Mouse (Mus musculus): Measurements from ENCODE around the gene Tmem88b. TPM values are rescaled to one million over a fixed set of nuclear protein-coding genes. Genes with fewer than 3 reads are reported as not detected.
"Not testable (repeated sequence)": the region's sequence is repeated elsewhere in the genome, so short reads cannot be mapped to it uniquely, and the experiment has no call there.

Tmem88b gene
- polyA plus RNA-seq, 1 experiment from 2014 or later = 1.2 TPM

- under 1% methylated on average over 60 of the region's 60 CpGs for WGBS
- Histone ChIP-seq H3K9me3 (replicated peaks) (no peaks in the 10 kb centered on the region), H3K27me3 (replicated peaks) (no peaks in the 10 kb centered on the region), H3K4me1 (peaks cover 30% of the 10 kb centered on the region), H3K36me3 (peaks cover 70% of the 10 kb centered on the region), H3K4me3 (replicated peaks) (peak within 1 kb of the TSS; percentile 93), H3K9ac (replicated peaks) (peak within 1 kb of the TSS; percentile 93), H3K4me2 (peak within 1 kb of the TSS; percentile 69), H3K27ac (replicated peaks) (peak within 1 kb of the TSS; percentile 90)
- ATAC-seq (ENCODE audit: low FRiP score) = peak; percentile 100
Observed at GRCm38 (mm10) chr4:155811929-155812664, 26.4 kb upstream of the Tmem88b start, which contains the start of gene Ccnl2. Gene Ccnl2, plus strand, starts transcription at chr4:155812489.

- H3K4me2 ChIP-seq = no peak overlapping the region
- WGBS = 91% methylated on average over 3 of the region's 3 CpGs
- no peak overlapping the region for H3K9ac ChIP-seq (replicated peaks)
Observed at GRCm38 (mm10) chr4:155807841-155808240, 22.2 kb upstream of the Tmem88b start.

GRCm38 (mm10) chr4:155803340-155804041 is 17.8 kb upstream of the Tmem88b start:
- Histone ChIP-seq H3K27ac (replicated peaks) (peak overlapping the region; percentile 76), H3K27me3 (replicated peaks) (no peaks in the 10 kb centered on the region), H3K4me3 (replicated peaks) (peak overlapping the region; percentile 92), H3K4me2 (peak overlapping the region; percentile 84), H3K4me1 (peaks cover 24% of the 10 kb centered on the region), H3K9ac (replicated peaks) (peak overlapping the region; percentile 82), H3K36me3 (peaks cover 27% of the 10 kb centered on the region), H3K9me3 (replicated peaks) (no peaks in the 10 kb centered on the region)
- under 1% methylated on average over 58 of the region's 58 CpGs for WGBS
- ATAC-seq (ENCODE audit: low FRiP score) = peak; percentile 98

More at GRCm38 (mm10) chr4:155807841-155808240, 22.2 kb upstream of the Tmem88b start:
- Histone ChIP-seq H3K36me3 (peaks cover 53% of the 10 kb centered on the region), H3K9me3 (replicated peaks) (no peaks in the 10 kb centered on the region), H3K27me3 (replicated peaks) (no peaks in the 10 kb centered on the region), H3K4me1 (peaks cover 31% of the 10 kb centered on the region), H3K4me3 (replicated peaks) (no peak overlapping the region), H3K27ac (replicated peaks) (no peak overlapping the region)
- no peak for ATAC-seq (ENCODE audit: low FRiP score)

- Histone ChIP-seq H3K36me3 (peaks cover 21% of the 10 kb centered on the region), H3K4me1 (peaks cover 24% of the 10 kb centered on the region), H3K4me3 (replicated peaks) (peak within 1 kb of the TSS; percentile 92), H3K4me2 (peak within 1 kb of the TSS; percentile 84), H3K9ac (replicated peaks) (peak within 1 kb of the TSS; percentile 82), H3K27ac (replicated peaks) (peak within 1 kb of the TSS; percentile 76), H3K9me3 (replicated peaks) (no peaks in the 10 kb centered on the region), H3K27me3 (replicated peaks) (no peaks in the 10 kb centered on the region)
- peak; percentile 22 for ATAC-seq (ENCODE audit: low FRiP score)
- 11% methylated on average over 12 of the region's 12 CpGs for WGBS
Observed at GRCm38 (mm10) chr4:155802741-155803339, 17.2 kb upstream of the Tmem88b start, which contains the start of gene Mrpl20. Gene Mrpl20, plus strand, starts transcription at chr4:155802878.

- Histone ChIP-seq H3K27me3 (replicated peaks) (no peaks in the 10 kb centered on the region), H3K9me3 (replicated peaks) (no peaks in the 10 kb centered on the region), H3K4me1 (peaks cover 24% of the 10 kb centered on the region), H3K4me2 (no peak overlapping the region), H3K4me3 (replicated peaks) (no peak overlapping the region), H3K9ac (replicated peaks) (no peak overlapping the region), H3K27ac (replicated peaks) (no peak overlapping the region), H3K36me3 (peaks cover 15% of the 10 kb centered on the region)
- no peak for ATAC-seq (ENCODE audit: low FRiP score)
- WGBS = 100% methylated on average over 1 of the region's 1 CpGs
Observed at GRCm38 (mm10) chr4:155802075-155802474, 16.4 kb upstream of the Tmem88b start.

GRCm38 (mm10) chr4:155793730-155794129 is 8.1 kb upstream of the Tmem88b start:
- H3K9ac ChIP-seq (replicated peaks) = no peak overlapping the region
- no peaks in the 10 kb centered on the region for H3K9me3 ChIP-seq (replicated peaks)
- H3K4me3 ChIP-seq (replicated peaks) = no peak overlapping the region
- H3K27me3 ChIP-seq (replicated peaks) = 0 out of 2 replicates have a peak, but pooled peaks cover 2% of the 10 kb centered on the region
- WGBS = 91% methylated on average over 2 of the region's 2 CpGs
- H3K4me1 ChIP-seq = no peaks in the 10 kb centered on the region
- H3K4me2 ChIP-seq = no peak overlapping the region
- H3K27ac ChIP-seq (replicated peaks) = no peak overlapping the region
- ATAC-seq (ENCODE audit: low FRiP score) = no peak
- no peaks in the 10 kb centered on the region for H3K36me3 ChIP-seq

GRCm38 (mm10) chr4:155791240-155791933 is 5.7 kb upstream of the Tmem88b start:
- no peaks in the 10 kb centered on the region for H3K9me3 ChIP-seq (replicated peaks)
- H3K4me3 ChIP-seq (replicated peaks) = no peak overlapping the region
- no peaks in the 10 kb centered on the region for H3K27me3 ChIP-seq (replicated peaks)
- no peaks in the 10 kb centered on the region for H3K4me1 ChIP-seq
- H3K36me3 ChIP-seq = no peaks in the 10 kb centered on the region
- 75% methylated on average over 24 of the region's 24 CpGs for WGBS
- no peak overlapping the region for H3K4me2 ChIP-seq
- no peak overlapping the region for H3K27ac ChIP-seq (replicated peaks)
- no peak for ATAC-seq (ENCODE audit: low FRiP score)
- H3K9ac ChIP-seq (replicated peaks) = no peak overlapping the region

GRCm38 (mm10) chr4:155790650-155791161 is 5.0 kb upstream of the Tmem88b start:
- no peak for ATAC-seq (ENCODE audit: low FRiP score)
- Histone ChIP-seq H3K9me3 (replicated peaks) (no peaks in the 10 kb centered on the region), H3K4me3 (replicated peaks) (no peak overlapping the region), H3K4me2 (no peak overlapping the region), H3K27me3 (replicated peaks) (no peaks in the 10 kb centered on the region), H3K9ac (replicated peaks) (no peak overlapping the region), H3K4me1 (0 out of 2 replicates have a peak, but pooled peaks cover under 1% of the 10 kb centered on the region), H3K27ac (replicated peaks) (no peak overlapping the region), H3K36me3 (no peaks in the 10 kb centered on the region)
- 78% methylated on average over 3 of the region's 3 CpGs for WGBS

- no peaks in the 10 kb centered on the region for H3K9me3 ChIP-seq (replicated peaks)
- H3K4me2 ChIP-seq = no peak within 1 kb of the TSS
- H3K36me3 ChIP-seq = no peaks in the 10 kb centered on the region
- H3K27ac ChIP-seq (replicated peaks) = no peak within 1 kb of the TSS
- 81% methylated on average over 3 of the region's 3 CpGs for WGBS
- H3K4me3 ChIP-seq (replicated peaks) = no peak within 1 kb of the TSS
- no peak within 1 kb of the TSS for H3K9ac ChIP-seq (replicated peaks)
- peaks cover 7% of the 10 kb centered on the region for H3K4me1 ChIP-seq
- H3K27me3 ChIP-seq (replicated peaks) = no peaks in the 10 kb centered on the region
- no peak for ATAC-seq (ENCODE audit: low FRiP score)
Observed at GRCm38 (mm10) chr4:155790021-155790489, 4.4 kb upstream of the Tmem88b start, which contains the start of gene Ankrd65. Gene Ankrd65, plus strand, starts transcription at chr4:155790439.

- H3K4me2 ChIP-seq; H3K4me3 ChIP-seq (replicated peaks); H3K36me3 ChIP-seq; H3K27ac ChIP-seq (replicated peaks); H3K9me3 ChIP-seq (replicated peaks); H3K9ac ChIP-seq (replicated peaks); ATAC-seq (ENCODE audit: low FRiP score); H3K27me3 ChIP-seq (replicated peaks): not testable (repeated sequence)
- 81% methylated on average over 4 of the region's 4 CpGs for WGBS
- peaks cover 12% of the 10 kb centered on the region for H3K4me1 ChIP-seq
Observed at GRCm38 (mm10) chr4:155788833-155789232, 3.2 kb upstream of the Tmem88b start.

GRCm38 (mm10) chr4:155788300-155788699 is 2.6 kb upstream of the Tmem88b start:
- peaks cover 18% of the 10 kb centered on the region for H3K4me1 ChIP-seq
- no peak overlapping the region for H3K9ac ChIP-seq (replicated peaks)
- no peak overlapping the region for H3K4me2 ChIP-seq
- no peaks in the 10 kb centered on the region for H3K36me3 ChIP-seq
- WGBS = 81% methylated on average over 3 of the region's 3 CpGs
- no peaks in the 10 kb centered on the region for H3K9me3 ChIP-seq (replicated peaks)
- no peaks in the 10 kb centered on the region for H3K27me3 ChIP-seq (replicated peaks)
- H3K4me3 ChIP-seq (replicated peaks) = no peak overlapping the region
- H3K27ac ChIP-seq (replicated peaks) = no peak overlapping the region
- no peak for ATAC-seq (ENCODE audit: low FRiP score)
